Mouse (Mus musculus) macrophage (primary cell): Measurements from ENCODE around the gene Ptbp3. TPM values are rescaled to one million over a fixed set of nuclear protein-coding genes. Genes with fewer than 3 reads are reported as not detected.
"Not testable (repeated sequence)": the region's sequence is repeated elsewhere in the genome, so short reads cannot be mapped to it uniquely, and the experiment has no call there.

Experiments used
- H3K27ac ChIP-seq: fragments of 350-480 bp; formaldehyde crosslinking; 2 replicates; pipeline ENCODE4 v1.9.0; 2021
- H3K36me3 ChIP-seq: fragments of 350-480 bp; formaldehyde crosslinking; 2 replicates; pipeline ENCODE4 v1.9.0; 2021; ENCODE audit errors: inconsistent target
- H3K4me3 ChIP-seq: fragments of 350-480 bp; formaldehyde crosslinking; 2 replicates; pipeline ENCODE4 v1.9.0; 2021; ENCODE audit errors: inconsistent target
- H3K79me2 ChIP-seq: fragments of 350-480 bp; formaldehyde crosslinking; 2 replicates; pipeline ENCODE4 v1.9.0; 2021; ENCODE audit errors: inconsistent target
- WGBS: methylation state at CpG from one replicate; pipeline ENCODE4 v1.1.7; 2026; ENCODE audit warnings: inconsistent platforms; ENCODE audit not compliant: missing documents; 5-methylcytosine and 5-hydroxymethylcytosine counted together
- polyA plus RNA-seq: library from polyadenylated mRNA; stranded (reverse); fragments of 250-400 nt; gene quantifications from 3 replicates; pipeline ENCODE4 v1.2.4, GENCODE M21; 2018; ENCODE audit warnings: inconsistent platforms

Gene Ptbp3
- polyA plus RNA-seq, 1 experiment from 2014 or later, result 111 TPM

- WGBS, result 57% methylated on average over 6 of the region's 6 CpGs
- Histone ChIP-seq H3K27ac (no peak overlapping the region), H3K79me2 (no peaks in the 10 kb centered on the region), H3K4me3 (no peak overlapping the region), H3K36me3 (no peaks in the 10 kb centered on the region)
Observed at GRCm38 (mm10) chr4:59567576-59568260, 18.6 kb upstream of the Ptbp3 start.

- Histone ChIP-seq H3K79me2 (no peaks in the 10 kb centered on the region), H3K27ac (peak overlapping the region; percentile 83), H3K4me3 (peak overlapping the region; percentile 12; the same call in 1 of the 2 replicates), H3K36me3 (no peaks in the 10 kb centered on the region)
- WGBS, result 6% methylated on average over 8 of the region's 8 CpGs
Observed at GRCm38 (mm10) chr4:59565571-59566188, 16.5 kb upstream of the Ptbp3 start.

- Histone ChIP-seq H3K36me3 (no peaks in the 10 kb centered on the region), H3K4me3 (no peak overlapping the region), H3K79me2 (no peaks in the 10 kb centered on the region), H3K27ac (no peak overlapping the region)
- 82% methylated on average over 3 of the region's 3 CpGs for WGBS
Observed at GRCm38 (mm10) chr4:59564128-59564527, 15.0 kb upstream of the Ptbp3 start.

GRCm38 (mm10) chr4:59560141-59560540 is 11.0 kb upstream of the Ptbp3 start:
- Histone ChIP-seq H3K4me3 (no peak overlapping the region), H3K36me3 (no peaks in the 10 kb centered on the region), H3K27ac (no peak overlapping the region), H3K79me2 (no peaks in the 10 kb centered on the region)
- 97% methylated on average over 6 of the region's 6 CpGs for WGBS

GRCm38 (mm10) chr4:59558096-59558720 is 9.0 kb upstream of the Ptbp3 start:
- no peaks in the 10 kb centered on the region for H3K79me2 ChIP-seq

GRCm38 (mm10) chr4:59557343-59557742 is 8.2 kb upstream of the Ptbp3 start:
- 97% methylated on average over 4 of the region's 4 CpGs for WGBS
- H3K4me3 ChIP-seq, H3K79me2 ChIP-seq, H3K36me3 ChIP-seq, H3K27ac ChIP-seq: not testable (repeated sequence)

More at GRCm38 (mm10) chr4:59558096-59558720, 9.0 kb upstream of the Ptbp3 start:
- Histone ChIP-seq H3K4me3 (no peak overlapping the region), H3K36me3 (no peaks in the 10 kb centered on the region), H3K27ac (no peak overlapping the region)
- 79% methylated on average over 6 of the region's 6 CpGs for WGBS

- Histone ChIP-seq H3K27ac (no peak overlapping the region), H3K4me3 (no peak overlapping the region), H3K36me3 (no peaks in the 10 kb centered on the region), H3K79me2 (no peaks in the 10 kb centered on the region)
Observed at GRCm38 (mm10) chr4:59555177-59555576, 6.0 kb upstream of the Ptbp3 start.

- Histone ChIP-seq H3K27ac (no peak overlapping the region), H3K4me3 (no peak overlapping the region), H3K36me3 (no peaks in the 10 kb centered on the region), H3K79me2 (no peaks in the 10 kb centered on the region)
- 69% methylated on average over 3 of the region's 3 CpGs for WGBS
Observed at GRCm38 (mm10) chr4:59553576-59553975, 4.4 kb upstream of the Ptbp3 start.

- 98% methylated on average over 5 of the region's 5 CpGs for WGBS
- Histone ChIP-seq H3K4me3 (no peak overlapping the region), H3K79me2 (peaks cover 6% of the 10 kb centered on the region), H3K27ac (no peak overlapping the region), H3K36me3 (no peaks in the 10 kb centered on the region)
Observed at GRCm38 (mm10) chr4:59552835-59553234, 3.7 kb upstream of the Ptbp3 start.

- H3K4me3 ChIP-seq, result no peak overlapping the region
- no peak overlapping the region for H3K27ac ChIP-seq
- WGBS, result 20% methylated on average over 1 of the region's 1 CpGs
- no peaks in the 10 kb centered on the region for H3K36me3 ChIP-seq
- H3K79me2 ChIP-seq, result peaks cover 15% of the 10 kb centered on the region
Observed at GRCm38 (mm10) chr4:59551901-59552300, 2.7 kb upstream of the Ptbp3 start.

GRCm38 (mm10) chr4:59549977-59550560 is 905 bp upstream of the Ptbp3 start:
- peak overlapping the region; percentile 87 for H3K27ac ChIP-seq
- WGBS, result 1% methylated on average over 11 of the region's 11 CpGs
- H3K79me2 ChIP-seq, result peaks cover 34% of the 10 kb centered on the region
- H3K4me3 ChIP-seq, result peak overlapping the region; percentile 45
- no peaks in the 10 kb centered on the region for H3K36me3 ChIP-seq

- Histone ChIP-seq H3K79me2 (peaks cover 48% of the 10 kb centered on the region), H3K4me3 (peak overlapping the region; percentile 81), H3K27ac (peak overlapping the region; percentile 77), H3K36me3 (no peaks in the 10 kb centered on the region)
- WGBS, result 2% methylated on average over 74 of the region's 83 CpGs
Observed at GRCm38 (mm10) chr4:59548560-59549174, 497 bp downstream of the Ptbp3 start.

GRCm38 (mm10) chr4:59548011-59548559 is 1.1 kb downstream of the Ptbp3 start:
- Histone ChIP-seq H3K79me2 (peaks cover 54% of the 10 kb centered on the region), H3K27ac (peak overlapping the region; percentile 77), H3K36me3 (no peaks in the 10 kb centered on the region), H3K4me3 (peak overlapping the region; percentile 81)
- WGBS, result 2% methylated on average over 18 of the region's 18 CpGs

- no peaks in the 10 kb centered on the region for H3K36me3 ChIP-seq
- H3K27ac ChIP-seq, result peak overlapping the region; percentile 77
- WGBS, result 3% methylated on average over 11 of the region's 11 CpGs
- H3K79me2 ChIP-seq, result peaks cover 61% of the 10 kb centered on the region
- peak overlapping the region; percentile 81 for H3K4me3 ChIP-seq
Observed at GRCm38 (mm10) chr4:59547136-59547889, 1.9 kb downstream of the Ptbp3 start.
